Mouse (Mus musculus) forebrain, embryonic 13.5 days (tissue): Measurements from ENCODE around the gene 3110082J24Rik. TPM values are rescaled to one million over a fixed set of nuclear protein-coding genes. Genes with fewer than 3 reads are reported as not detected.
A peak's percentile ranks its signal among the peaks of the same experiment; 100 is the strongest.

ENCODE experiments used
- ATAC-seq: fragments of 200-750 bp; cut with Nextera tagmentation; 2 replicates; pipeline ENCODE4 v1.8.0; 2017
- H3K27ac ChIP-seq: fragments of 300-500 bp; sonication (generic); 2 replicates; pipeline ENCODE4 v1.5.1; 2015; ENCODE audit warnings: inconsistent platforms, mild to moderate bottlenecking, moderate library complexity
- H3K27me3 ChIP-seq: fragments of 300-500 bp; sonication (generic); 2 replicates; pipeline ENCODE4 v1.6.1; 2015; ENCODE audit warnings: mild to moderate bottlenecking, inconsistent platforms
- H3K36me3 ChIP-seq: fragments of 300-500 bp; sonication (generic); 2 replicates; pipeline ENCODE4 v1.6.1; 2015; ENCODE audit warnings: mild to moderate bottlenecking, inconsistent platforms; ENCODE audit not compliant: poor library complexity, severe bottlenecking
- H3K4me1 ChIP-seq: fragments of 300-500 bp; sonication (generic); 2 replicates; pipeline ENCODE4 v1.6.1; 2015; ENCODE audit warnings: inconsistent platforms
- H3K4me2 ChIP-seq: fragments of 300-500 bp; sonication (generic); 2 replicates; pipeline ENCODE4 v1.6.1; 2015; ENCODE audit warnings: inconsistent platforms, mild to moderate bottlenecking, moderate library complexity
- H3K4me3 ChIP-seq: fragments of 300-500 bp; sonication (generic); 2 replicates; pipeline ENCODE4 v1.5.1; 2015; ENCODE audit warnings: mild to moderate bottlenecking, inconsistent platforms
- H3K9ac ChIP-seq: fragments of 300-500 bp; sonication (generic); 2 replicates; pipeline ENCODE4 v1.6.1; 2015; ENCODE audit warnings: mild to moderate bottlenecking, inconsistent platforms
- H3K9me3 ChIP-seq: fragments of 300-500 bp; sonication (generic); replicated peaks from 2 replicates; pipeline ENCODE4 v1.6.1; 2016; ENCODE audit warnings: inconsistent platforms
- WGBS: fragments of 180-500 bp; shearing (Covaris S2); methylation state at CpG from one replicate; pipeline ENCODE4 v1.1.7; 2015; 5-methylcytosine and 5-hydroxymethylcytosine counted together
- polyA plus RNA-seq: library from polyadenylated mRNA; unstranded; fragments of >200 nt; fragmentation: Nextera tagmentation; extraction: Ambion mirVana; gene quantifications from 2 replicates; pipeline ENCODE4 v1.2.1, GENCODE M21; 2015

3110082J24Rik gene
- polyA plus RNA-seq, 1 experiment from 2014 or later: 6.3 TPM

DNA sequence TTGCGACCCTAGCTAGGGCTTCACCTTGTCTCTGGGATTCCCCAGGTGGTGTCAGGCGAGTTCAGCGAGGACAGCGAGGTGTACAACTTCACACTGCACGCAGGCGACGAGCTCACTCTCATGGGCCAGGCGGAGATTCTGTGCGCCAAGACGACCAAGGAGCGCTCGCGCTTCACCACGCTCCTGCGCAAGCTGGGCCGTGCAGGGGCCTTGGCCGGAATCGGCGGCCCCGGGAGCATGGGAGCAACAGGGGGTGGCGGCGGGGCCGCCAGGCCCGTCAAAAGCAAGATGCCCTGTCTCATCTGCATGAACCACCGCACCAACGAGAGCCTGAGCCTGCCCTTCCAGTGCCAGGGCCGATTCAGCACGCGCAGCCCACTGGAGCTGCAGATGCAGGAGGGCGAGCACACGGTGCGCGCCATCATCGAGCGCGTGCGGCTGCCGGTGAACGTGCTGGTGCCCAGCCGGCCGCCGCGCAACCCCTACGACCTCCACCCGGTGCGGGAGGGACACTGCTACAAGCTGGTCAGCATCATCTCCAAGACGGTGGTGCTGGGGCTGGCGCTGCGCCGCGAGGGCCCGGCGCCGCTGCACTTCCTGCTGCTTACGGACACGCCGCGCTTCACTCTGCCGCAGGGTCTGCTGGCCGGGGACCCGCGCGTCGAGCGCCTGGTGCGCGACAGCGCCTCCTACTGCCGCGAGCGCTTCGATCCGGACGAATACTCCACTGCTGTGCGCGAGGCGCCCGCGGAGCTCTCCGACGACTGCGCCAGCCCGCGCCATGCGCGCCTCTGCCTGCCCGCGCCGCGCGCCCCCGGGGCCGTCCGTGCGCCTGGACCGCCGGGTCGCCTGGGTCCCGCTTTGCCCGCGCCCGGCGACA is 8.2 kb upstream of the 3110082J24Rik start:
- Histone ChIP-seq H3K9me3 (no peaks in the 10 kb centered on the region), H3K27me3 (peaks cover 33% of the 10 kb centered on the region), H3K4me1 (peaks cover 46% of the 10 kb centered on the region), H3K4me3 (peak overlapping the region; percentile 47), H3K9ac (peak overlapping the region; percentile 68), H3K36me3 (peaks cover 80% of the 10 kb centered on the region), H3K27ac (no peak overlapping the region; the same call in 1 of the 2 replicates), H3K4me2 (peak overlapping the region; percentile 75)
- 3% methylated on average over 99 of the region's 103 CpGs for WGBS
- peak; percentile 86 for ATAC-seq

DNA sequence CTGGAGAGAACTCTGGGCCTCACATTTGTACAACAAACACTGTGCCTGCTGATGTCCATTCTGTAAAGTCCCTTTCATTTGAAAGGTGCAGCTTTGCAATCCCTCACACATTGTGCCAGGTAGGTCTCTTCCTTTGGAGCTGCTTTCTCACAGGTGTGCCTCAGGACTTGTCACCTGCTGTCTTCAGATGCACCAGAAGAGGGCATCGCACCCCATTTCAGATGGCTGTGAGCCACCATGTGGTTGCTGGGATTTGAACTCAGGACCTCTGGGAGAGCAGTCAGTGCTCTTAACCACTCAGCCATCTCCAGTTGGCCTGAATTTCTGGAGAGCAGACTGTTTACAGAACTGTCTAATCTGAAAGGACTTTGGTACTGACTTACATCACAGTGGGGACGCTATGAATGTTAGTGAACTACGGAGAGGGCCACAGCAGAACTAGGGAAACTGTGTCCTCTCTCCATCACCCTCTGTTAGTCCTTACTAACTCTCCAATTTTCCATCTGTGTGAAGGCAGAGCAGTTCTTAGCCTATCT is 6.7 kb upstream of the 3110082J24Rik start:
- ATAC-seq: no peak
- H3K27me3 ChIP-seq: peaks cover 33% of the 10 kb centered on the region

DNA sequence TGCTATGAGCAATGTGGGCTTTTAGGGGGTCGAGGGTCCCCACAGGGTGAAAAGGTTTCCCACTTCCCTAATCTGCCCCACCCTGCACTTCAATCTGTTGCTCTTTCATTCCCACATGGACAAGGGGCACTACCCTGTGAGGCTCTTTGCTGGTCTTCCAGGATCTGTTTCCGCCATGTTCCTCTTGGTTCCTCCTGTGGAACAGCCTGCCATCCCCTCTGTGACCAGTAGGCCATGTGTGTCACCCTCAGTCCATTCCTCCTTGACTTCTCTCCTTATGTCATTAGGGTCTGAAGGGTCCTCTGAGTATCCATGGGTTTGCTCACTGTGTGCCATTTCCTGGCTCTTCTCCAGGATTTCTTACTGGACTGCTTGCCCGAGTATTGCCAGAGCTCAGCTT is 5.9 kb upstream of the 3110082J24Rik start:
- ATAC-seq: no peak
- peaks cover 68% of the 10 kb centered on the region for H3K36me3 ChIP-seq
- H3K9ac ChIP-seq: no peak overlapping the region
- no peak overlapping the region for H3K4me3 ChIP-seq
- peak overlapping the region; percentile 51; the same call in 1 of the 2 replicates for H3K4me2 ChIP-seq
- H3K27me3 ChIP-seq: peaks cover 33% of the 10 kb centered on the region
- H3K27ac ChIP-seq: 0 out of 2 replicates have a peak overlapping the region, but pooled peaks have one; percentile 51
- H3K9me3 ChIP-seq: no peaks in the 10 kb centered on the region
- 68% methylated on average over 3 of the region's 3 CpGs for WGBS
- peaks cover 70% of the 10 kb centered on the region for H3K4me1 ChIP-seq

More for the DNA sequence above, 6.7 kb upstream of the 3110082J24Rik start:
- H3K36me3 ChIP-seq: peaks cover 76% of the 10 kb centered on the region
- no peak overlapping the region for H3K27ac ChIP-seq
- 87% methylated on average over 3 of the region's 3 CpGs for WGBS
- H3K9me3 ChIP-seq: no peaks in the 10 kb centered on the region
- peaks cover 61% of the 10 kb centered on the region for H3K4me1 ChIP-seq
- H3K4me3 ChIP-seq: no peak overlapping the region
- H3K9ac ChIP-seq: no peak overlapping the region
- no peak overlapping the region for H3K4me2 ChIP-seq

DNA sequence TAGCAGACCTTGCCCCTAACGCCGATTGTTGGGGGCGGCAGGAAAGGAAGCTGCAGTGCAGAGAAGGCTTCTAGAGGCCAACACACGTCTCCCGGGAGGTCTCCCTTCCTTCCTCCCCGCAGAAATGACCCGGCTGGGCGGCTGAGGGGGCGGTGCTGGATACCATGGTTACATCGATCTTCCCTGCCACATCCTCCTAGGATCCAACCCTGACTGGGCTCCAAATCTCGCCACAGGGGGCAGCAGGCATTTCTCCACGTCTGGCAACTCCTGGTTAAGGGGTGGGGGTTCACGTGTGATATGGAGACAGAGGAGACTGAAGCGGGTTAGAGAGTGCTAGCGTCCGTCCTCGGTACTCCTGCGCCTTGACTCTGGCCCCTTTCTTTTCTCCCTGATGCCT is 5.2 kb upstream of the 3110082J24Rik start:
- peak overlapping the region; percentile 7; the same call in 1 of the 2 replicates for H3K4me3 ChIP-seq
- H3K4me1 ChIP-seq: peaks cover 76% of the 10 kb centered on the region
- WGBS: 4% methylated on average over 18 of the region's 18 CpGs

GRCm38 (mm10) chr5:30110371-30111060 is 4.6 kb upstream of the 3110082J24Rik start:
- 6% methylated on average over 22 of the region's 22 CpGs for WGBS
- peak overlapping the region; percentile 51 for H3K27ac ChIP-seq

More for the DNA sequence above, 5.2 kb upstream of the 3110082J24Rik start:
- Histone ChIP-seq H3K4me2 (peak overlapping the region; percentile 51), H3K27ac (peak overlapping the region; percentile 51), H3K27me3 (peaks cover 33% of the 10 kb centered on the region), H3K9me3 (no peaks in the 10 kb centered on the region), H3K9ac (peak overlapping the region; percentile 48), H3K36me3 (peaks cover 61% of the 10 kb centered on the region)
- ATAC-seq: no peak

DNA sequence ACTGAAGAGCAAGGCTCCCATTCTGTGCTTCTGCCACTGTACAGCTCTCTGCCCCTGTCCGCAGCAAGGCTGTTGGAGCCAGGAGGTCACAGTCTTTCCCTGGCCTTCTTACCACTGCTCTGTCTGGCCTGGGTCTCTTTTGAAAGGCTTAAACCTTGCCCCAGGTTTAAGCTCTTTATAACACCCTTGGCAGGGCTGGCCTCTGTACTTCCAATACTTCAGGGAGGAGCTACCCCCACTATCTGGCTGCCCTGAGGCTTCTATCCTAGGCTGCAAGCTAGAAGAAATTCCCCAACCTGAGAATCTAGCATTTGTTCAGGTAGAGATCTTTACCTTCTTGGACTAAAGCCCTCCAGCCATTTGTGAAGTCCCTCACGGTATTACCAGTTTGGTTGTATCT is 4.0 kb upstream of the 3110082J24Rik start:
- peaks cover 50% of the 10 kb centered on the region for H3K36me3 ChIP-seq
- H3K4me1 ChIP-seq: peaks cover 76% of the 10 kb centered on the region
- 31% methylated on average over 2 of the region's 2 CpGs for WGBS
- H3K4me3 ChIP-seq: 0 out of 2 replicates have a peak overlapping the region, but pooled peaks have one; percentile 12
- no peak overlapping the region for H3K27ac ChIP-seq
- no peaks in the 10 kb centered on the region for H3K9me3 ChIP-seq
- H3K27me3 ChIP-seq: peaks cover 26% of the 10 kb centered on the region
- peak overlapping the region; percentile 51 for H3K4me2 ChIP-seq
- no peak for ATAC-seq
- 0 out of 2 replicates have a peak overlapping the region, but pooled peaks have one; percentile 48 for H3K9ac ChIP-seq

More at GRCm38 (mm10) chr5:30110371-30111060, 4.6 kb upstream of the 3110082J24Rik start:
- Histone ChIP-seq H3K9ac (peak overlapping the region; percentile 48), H3K4me3 (peak overlapping the region; percentile 12; the same call in 1 of the 2 replicates), H3K4me2 (peak overlapping the region; percentile 51), H3K4me1 (peaks cover 78% of the 10 kb centered on the region), H3K27me3 (peaks cover 30% of the 10 kb centered on the region), H3K9me3 (no peaks in the 10 kb centered on the region), H3K36me3 (peaks cover 55% of the 10 kb centered on the region)
- no peak for ATAC-seq

- H3K36me3 ChIP-seq: peaks cover 37% of the 10 kb centered on the region
- peaks cover 60% of the 10 kb centered on the region for H3K4me1 ChIP-seq
- H3K27me3 ChIP-seq: peaks cover 15% of the 10 kb centered on the region
- ATAC-seq: no peak
- H3K4me3 ChIP-seq: no peak overlapping the region
- peak overlapping the region; percentile 91 for H3K9ac ChIP-seq
- H3K4me2 ChIP-seq: peak overlapping the region; percentile 86
- peak overlapping the region; percentile 91; the same call in 1 of the 2 replicates for H3K27ac ChIP-seq
- WGBS: 64% methylated on average over 6 of the region's 6 CpGs
- H3K9me3 ChIP-seq: no peaks in the 10 kb centered on the region
These were observed 2.3 kb upstream of the 3110082J24Rik start for GRCm38 (mm10) chr5:30108233-30108632.

DNA sequence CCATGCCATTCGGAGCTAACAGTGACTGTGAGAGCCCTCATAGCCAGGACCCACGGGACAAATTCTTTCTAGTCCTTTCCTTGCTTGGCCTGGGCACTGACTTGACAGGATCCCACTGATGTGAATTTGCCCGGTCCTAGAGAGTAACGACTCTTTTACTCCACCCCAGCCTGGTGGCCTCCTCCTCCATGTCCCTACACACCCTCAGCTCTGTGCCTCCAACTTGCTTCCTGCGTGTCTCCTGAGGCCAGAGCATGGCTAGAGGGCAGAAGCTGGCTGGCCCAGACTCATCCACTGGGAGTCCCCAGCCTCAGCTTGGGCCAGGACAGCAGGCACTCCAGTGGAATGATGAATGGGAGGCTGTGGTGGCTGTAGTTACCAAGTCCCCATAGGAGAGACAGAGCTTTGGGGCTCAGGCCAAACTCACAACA is 1.7 kb upstream of the 3110082J24Rik start:
- 4% methylated on average over 5 of the region's 5 CpGs for WGBS
- no peaks in the 10 kb centered on the region for H3K9me3 ChIP-seq
- ATAC-seq: no peak
- peak overlapping the region; percentile 91 for H3K27ac ChIP-seq
- H3K4me1 ChIP-seq: peaks cover 59% of the 10 kb centered on the region
- H3K27me3 ChIP-seq: peaks cover 9% of the 10 kb centered on the region
- peak overlapping the region; percentile 91 for H3K9ac ChIP-seq
- H3K36me3 ChIP-seq: peaks cover 31% of the 10 kb centered on the region
- peak overlapping the region; percentile 86 for H3K4me2 ChIP-seq
- peak overlapping the region; percentile 74 for H3K4me3 ChIP-seq

GRCm38 (mm10) chr5:30107186-30107585 is 1.3 kb upstream of the 3110082J24Rik start:
- peaks cover 27% of the 10 kb centered on the region for H3K36me3 ChIP-seq
- ATAC-seq: peak; percentile 44; the same call in 1 of the 2 replicates
- H3K9me3 ChIP-seq: no peaks in the 10 kb centered on the region
- H3K27ac ChIP-seq: peak overlapping the region; percentile 91
- peak overlapping the region; percentile 86 for H3K4me2 ChIP-seq
- peaks cover 59% of the 10 kb centered on the region for H3K4me1 ChIP-seq
- H3K27me3 ChIP-seq: peaks cover 5% of the 10 kb centered on the region; the same call in 1 of the 2 replicates
- peak overlapping the region; percentile 91 for H3K9ac ChIP-seq
- H3K4me3 ChIP-seq: peak overlapping the region; percentile 74
- WGBS: 3% methylated on average over 7 of the region's 7 CpGs

GRCm38 (mm10) chr5:30106756-30107155 is 870 bp upstream of the 3110082J24Rik start:
- H3K9me3 ChIP-seq: no peaks in the 10 kb centered on the region
- WGBS: 4% methylated on average over 2 of the region's 2 CpGs

GRCm38 (mm10) chr5:30104841-30105667 is 832 bp downstream of the 3110082J24Rik start, which contains the start of gene Garem2:
Gene Garem2, plus strand, starts transcription at chr5:30105161.
- WGBS: 2% methylated on average over 55 of the region's 65 CpGs
- ATAC-seq: peak; percentile 58
- H3K9ac ChIP-seq: peak within 1 kb of the TSS; percentile 91
- peaks cover 16% of the 10 kb centered on the region for H3K36me3 ChIP-seq
- H3K4me1 ChIP-seq: peaks cover 41% of the 10 kb centered on the region
- peak within 1 kb of the TSS; percentile 86 for H3K4me2 ChIP-seq
- no peaks in the 10 kb centered on the region for H3K9me3 ChIP-seq
- peak within 1 kb of the TSS; percentile 91 for H3K27ac ChIP-seq
- 0 out of 2 replicates have a peak, but pooled peaks cover 4% of the 10 kb centered on the region for H3K27me3 ChIP-seq
- H3K4me3 ChIP-seq: peak within 1 kb of the TSS; percentile 74

More at GRCm38 (mm10) chr5:30106756-30107155, 870 bp upstream of the 3110082J24Rik start:
- no peak for ATAC-seq
- H3K4me1 ChIP-seq: peaks cover 58% of the 10 kb centered on the region
- H3K36me3 ChIP-seq: peaks cover 24% of the 10 kb centered on the region
- H3K27ac ChIP-seq: peak overlapping the region; percentile 91
- peak overlapping the region; percentile 74 for H3K4me3 ChIP-seq
- H3K9ac ChIP-seq: peak overlapping the region; percentile 91; the same call in 1 of the 2 replicates
- peak overlapping the region; percentile 86 for H3K4me2 ChIP-seq
- 0 out of 2 replicates have a peak, but pooled peaks cover 4% of the 10 kb centered on the region for H3K27me3 ChIP-seq
